Mouse (Mus musculus) testis, adult 2 months (tissue): ENCODE data around the gene Ntn1.

Source experiments
- CTCF ChIP-seq: fragments of 200-500 bp; IDR thresholded peaks from 2 replicates; pipeline ENCODE4 v1.5.1; 2012; ENCODE audit warnings: low read depth, mild to moderate bottlenecking, inconsistent platforms, low read length, moderate library complexity; ENCODE audit not compliant: control insufficient read depth, insufficient read depth, insufficient replicate concordance
- POLR2A ChIP-seq: fragments of 200-500 bp; IDR thresholded peaks from 2 replicates; pipeline ENCODE4 v1.6.1; 2012; ENCODE audit warnings: low read depth, mild to moderate bottlenecking, inconsistent platforms, low read length, moderate library complexity; ENCODE audit not compliant: control insufficient read depth

DNA sequence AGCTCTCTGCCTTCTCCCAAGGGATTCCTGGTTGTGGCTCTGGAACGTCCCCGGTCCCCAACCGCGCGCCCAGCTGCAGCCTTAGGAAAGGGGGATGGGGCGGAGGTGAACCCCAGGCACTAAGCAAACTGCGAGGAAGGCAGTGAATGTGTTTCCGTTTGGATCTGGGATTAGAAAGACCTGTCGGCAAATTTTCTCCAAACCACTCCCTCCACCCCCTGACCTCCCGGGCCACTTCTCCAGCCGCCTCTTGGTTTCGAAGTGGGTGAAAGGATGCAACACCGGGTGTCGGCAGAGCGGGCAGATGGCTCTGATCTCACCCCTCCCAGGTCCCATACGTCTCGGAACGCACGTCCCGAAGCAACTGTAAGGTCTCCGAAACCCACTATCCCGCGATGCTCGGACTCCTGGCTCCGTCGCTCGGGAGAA is 16.0 kb downstream of the Ntn1 start:
- TF ChIP-seq CTCF = no peak
- TF ChIP-seq POLR2A = no peak
